Comparison of ENCODE assay signal across 9 mouse cellular contexts in the genomic region with DNA sequence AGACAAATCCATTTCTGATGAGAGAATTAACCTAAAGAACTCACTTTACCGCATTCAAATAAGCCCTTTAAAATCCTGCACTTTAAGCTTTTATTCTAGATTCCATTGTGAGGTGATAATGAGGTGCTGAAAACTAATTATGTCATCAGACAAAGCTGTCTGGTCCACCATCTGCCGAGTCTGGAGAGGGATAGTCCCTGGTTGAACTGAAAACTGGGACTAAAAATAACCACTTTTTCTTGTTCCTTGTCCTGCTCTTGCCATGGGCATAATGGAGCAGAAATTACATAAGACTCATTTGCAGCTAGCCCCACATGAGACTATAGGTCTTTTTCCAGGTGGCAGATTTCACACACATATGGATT.
DNase-seq lines count a peak whose midpoint lies in the region; ATAC-seq lines count a peak whose summit lies in the region.
"Had no signal": no experiment of that assay in that cellular context is flagged by ENCODE, and none has a peak within 500 bp of the region (broad histone marks: within the 10 kb centered on the region; RNA-seq: fewer than 3 reads in every experiment).

No protein-coding gene starts in this region.

- no peaks in the 10 kb centered on the region for H3K4me1 ChIP-seq in midbrain, embryonic 12.5 days
- no peaks in the 10 kb centered on the region for H3K4me1 ChIP-seq in midbrain, embryonic 16.5 days (ENCODE audit: control insufficient read depth, insufficient read depth, low read length)
- H3K4me1 ChIP-seq in forebrain, embryonic 15.5 days: no peaks in the 10 kb centered on the region; the same call in 1 of the 2 replicates

- H3K9me3 ChIP-seq in midbrain, embryonic 12.5 days: no peaks in the 10 kb centered on the region
- no peaks in the 10 kb centered on the region for H3K9me3 ChIP-seq in midbrain, embryonic 16.5 days (replicated peaks; ENCODE audit: control insufficient read depth, low read length, poor library complexity, severe bottlenecking)
- no peaks in the 10 kb centered on the region for H3K9me3 ChIP-seq in forebrain, embryonic 15.5 days

- no peak overlapping the region for H3K4me2 ChIP-seq in midbrain, embryonic 12.5 days (replicated peaks)
- no peak overlapping the region for H3K4me2 ChIP-seq in midbrain, embryonic 16.5 days (ENCODE audit: low read length)
- no peak overlapping the region for H3K4me2 ChIP-seq in forebrain, embryonic 15.5 days (replicated peaks)

- no peaks in the 10 kb centered on the region for H3K27me3 ChIP-seq in midbrain, embryonic 12.5 days
- no peaks in the 10 kb centered on the region for H3K27me3 ChIP-seq in midbrain, embryonic 16.5 days (ENCODE audit: control insufficient read depth, insufficient read depth, low read depth, low read length)
- no peaks in the 10 kb centered on the region for H3K27me3 ChIP-seq in forebrain, embryonic 15.5 days

- DNase-seq in layer of hippocampus, postnatal 36 days: peak; percentile 35 to 57
- peak; percentile 29 for DNase-seq in right cerebral cortex, postnatal 25 days
- no peak for DNase-seq in spleen, postnatal 36 days (ENCODE audit: low spot score in 2 of 2)
- DNase-seq: kidney, postnatal 25 days had no signal

- peak; percentile 67 for ATAC-seq in midbrain, embryonic 12.5 days (ENCODE audit: low FRiP score, low read depth)
- ATAC-seq in midbrain, embryonic 16.5 days: no peak
- peak; percentile 89 for ATAC-seq in forebrain, embryonic 15.5 days (replicated peaks)
- ATAC-seq in CD4-positive, CD25-positive, alpha-beta regulatory T cell, adult 4 months: no peak
- ATAC-seq: activated CD4-positive, CD25-positive, alpha-beta regulatory T cell, adult 4 months had no signal

- no peak overlapping the region for H3K27ac ChIP-seq in midbrain, embryonic 12.5 days (replicated peaks)
- H3K27ac ChIP-seq in midbrain, embryonic 16.5 days (ENCODE audit: low read length): no peak overlapping the region
- peak overlapping the region; percentile 60 for H3K27ac ChIP-seq in forebrain, embryonic 15.5 days (replicated peaks)

- 22% methylated on average over 2 of the region's 2 CpGs for WGBS in midbrain, embryonic 12.5 days
- 22% methylated on average over 2 of the region's 2 CpGs for WGBS in midbrain, embryonic 16.5 days
- WGBS in forebrain, embryonic 15.5 days: 7% methylated on average over 2 of the region's 2 CpGs

- H3K4me3 ChIP-seq in midbrain, embryonic 12.5 days: no peak overlapping the region
- H3K4me3 ChIP-seq in midbrain, embryonic 16.5 days (ENCODE audit: low read depth, low read length): no peak overlapping the region
- H3K4me3 ChIP-seq in forebrain, embryonic 15.5 days: no peak overlapping the region

- no peak overlapping the region for H3K9ac ChIP-seq in midbrain, embryonic 12.5 days (replicated peaks)
- H3K9ac ChIP-seq in midbrain, embryonic 16.5 days (ENCODE audit: low read depth, low read length): no peak overlapping the region
- no peak overlapping the region for H3K9ac ChIP-seq in forebrain, embryonic 15.5 days (replicated peaks)

- no peaks in the 10 kb centered on the region for H3K36me3 ChIP-seq in midbrain, embryonic 12.5 days
- H3K36me3 ChIP-seq in midbrain, embryonic 16.5 days (ENCODE audit: control insufficient read depth, insufficient read depth, low read length): no peaks in the 10 kb centered on the region
- no peaks in the 10 kb centered on the region for H3K36me3 ChIP-seq in forebrain, embryonic 15.5 days

Comparison
In these comparisons a context has a peak if more than half of its experiments do, and no peak if none do; other contexts are left out.
1. ATAC-seq: peak in midbrain, embryonic 12.5 days (single experiment) and forebrain, embryonic 15.5 days (single experiment); none in midbrain, embryonic 16.5 days (single experiment) and CD4-positive, CD25-positive, alpha-beta regulatory T cell, adult 4 months (single experiment).
2. DNase-seq: peak in layer of hippocampus, postnatal 36 days (2 of 2) and right cerebral cortex, postnatal 25 days (single experiment); none in spleen, postnatal 36 days (0 of 2).